Mouse (Mus musculus) mouse trophoblast stem cell (cell line): ENCODE results near the gene Pnma1.

ENCODE experiments used
- in situ Hi-C, 2 experiments: fragments of 300-500 bp; cut with MseI, MboI; formaldehyde crosslinking; loops; 2 replicates in 1 of 2; 3 replicates in 1 of 2; pipeline ENCODE4 v1.15.1; 2025

Pnma1 gene

DNA sequence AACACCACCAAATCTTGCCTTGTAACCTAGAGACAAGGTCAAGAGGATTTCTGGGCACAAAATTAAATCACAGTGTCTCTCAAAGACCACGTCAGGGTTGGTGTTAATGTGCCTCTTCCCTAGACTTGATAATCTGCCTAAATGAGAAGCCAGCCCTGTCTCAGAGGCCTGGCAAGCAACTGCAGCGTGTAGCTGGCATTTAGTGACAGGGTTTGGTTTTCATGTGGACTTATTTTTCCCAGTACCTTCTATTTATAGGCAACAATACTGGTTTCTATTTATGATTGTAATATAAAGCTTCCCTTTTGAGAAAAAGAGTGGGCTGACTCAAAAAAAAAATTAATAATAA, 7.2 kb upstream of the Pnma1 start:
- in situ Hi-C loops = no loop called here

DNA sequence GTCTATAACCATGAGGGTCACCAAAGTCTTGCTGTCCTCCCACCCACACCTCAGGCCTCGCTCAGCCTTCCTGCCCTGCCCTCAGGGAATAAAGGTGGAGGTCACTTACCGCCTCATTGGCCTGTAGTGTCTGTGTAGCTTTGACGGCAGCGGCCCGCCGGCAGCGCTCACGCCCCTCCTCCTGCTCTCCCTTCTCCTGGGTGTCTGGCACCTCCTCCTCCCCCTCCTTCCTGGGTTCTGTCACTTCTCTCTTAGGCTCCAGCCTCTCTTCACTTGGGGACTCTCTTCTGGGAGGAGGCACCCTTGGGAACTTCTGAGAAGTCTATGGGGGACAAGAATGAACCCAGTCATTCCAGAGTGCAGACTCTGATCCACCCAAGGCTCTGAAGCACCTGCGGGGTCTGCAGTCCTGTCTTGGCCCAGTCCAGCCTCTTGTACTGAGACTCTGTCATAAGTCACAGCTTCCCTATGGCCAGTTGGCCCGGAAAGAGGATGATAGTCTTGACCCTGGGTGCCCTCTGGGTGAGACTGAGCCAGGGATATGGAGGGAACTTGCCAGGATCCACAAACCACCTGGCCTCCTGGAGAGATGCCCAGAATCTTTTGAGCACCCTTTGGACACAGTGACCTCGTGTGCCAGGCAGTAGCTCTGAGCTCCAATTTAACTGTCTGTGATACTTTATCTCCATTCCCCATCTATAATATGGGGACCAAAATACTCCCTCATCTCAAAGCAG, 6.7 kb upstream of the Pnma1 start:
- in situ Hi-C loops = no loop called here

DNA sequence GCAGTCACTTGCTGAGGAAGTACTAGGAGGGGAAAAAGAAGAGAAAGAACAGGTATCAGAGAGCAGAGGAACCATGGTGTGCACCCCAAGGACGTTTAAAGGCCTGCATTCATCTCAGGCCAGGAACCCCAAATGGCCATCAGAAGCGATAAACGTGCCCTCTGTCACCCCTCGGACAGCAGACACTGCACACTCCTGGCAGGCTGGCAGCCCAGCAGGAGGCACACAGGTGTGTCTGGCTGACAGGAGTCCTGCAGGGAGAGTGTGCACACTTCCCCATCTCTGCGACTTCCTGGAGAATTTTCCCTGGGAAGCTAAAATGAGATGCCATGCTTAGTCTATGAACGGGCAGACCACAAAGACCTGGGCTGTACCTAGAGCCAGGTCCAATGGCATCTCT, 5.1 kb upstream of the Pnma1 start:
- in situ Hi-C loops = no loop called here

DNA sequence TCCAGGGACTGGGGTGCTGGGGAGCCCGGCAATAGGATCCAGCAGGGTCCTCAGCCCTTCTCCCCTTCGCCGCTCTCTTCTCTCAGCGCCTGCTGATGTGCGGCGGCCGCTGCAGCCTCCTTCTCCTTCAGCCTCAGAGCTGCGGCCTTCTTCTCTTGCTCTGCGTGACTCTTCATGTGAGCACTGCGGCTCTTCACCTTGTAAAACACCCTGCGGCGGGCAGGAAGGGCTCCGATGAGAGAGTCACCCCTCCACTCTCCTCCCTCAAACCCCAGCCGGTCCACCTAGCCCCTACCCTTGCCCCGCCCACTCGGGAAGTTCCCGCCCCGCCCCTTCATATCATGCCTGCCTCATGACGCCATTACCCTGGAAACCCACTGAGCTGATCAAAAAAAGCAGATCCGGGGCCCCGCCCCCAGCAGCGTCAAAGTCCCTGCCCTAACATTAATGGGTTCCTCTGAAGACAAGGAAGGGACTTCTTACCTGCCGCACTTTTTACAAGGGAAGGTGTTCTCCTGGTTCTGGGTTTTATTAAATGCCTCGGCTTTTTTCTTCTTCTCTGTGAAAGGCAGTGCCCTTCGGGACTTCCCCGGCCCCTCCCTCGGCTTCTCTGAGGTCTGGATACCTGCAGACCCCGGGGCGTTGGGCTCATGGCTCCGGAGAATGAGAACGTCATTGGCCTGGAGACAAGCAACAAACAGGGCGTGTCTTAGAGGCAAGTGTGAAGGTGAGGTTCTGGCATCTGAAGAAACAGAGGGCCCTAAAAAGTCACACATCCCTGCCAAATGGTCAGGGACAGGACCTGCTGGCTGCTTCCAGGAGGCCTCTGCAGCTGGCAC, 4.3 kb upstream of the Pnma1 start:
- in situ Hi-C loops = no loop called here

DNA sequence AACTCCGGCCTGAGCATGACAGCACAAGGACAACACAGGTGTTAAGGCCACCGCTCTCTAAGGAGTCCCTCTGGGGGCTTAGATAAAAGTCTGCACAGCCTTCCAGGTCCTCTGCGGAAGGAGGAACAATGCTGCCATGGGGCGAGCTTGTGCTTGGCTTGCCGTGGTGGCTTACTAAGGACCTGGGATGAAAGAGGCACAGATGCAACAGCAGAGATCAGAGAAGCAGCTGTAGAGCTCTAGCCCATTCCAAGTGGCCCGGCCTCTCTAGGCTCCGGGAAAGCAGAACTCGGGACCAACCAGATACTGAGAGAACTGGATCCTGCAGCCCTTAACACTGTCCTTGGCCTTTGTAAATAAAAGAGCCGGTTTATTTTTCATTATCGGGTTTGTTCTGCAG, 3.6 kb upstream of the Pnma1 start:
- in situ Hi-C loops = no loop called here

DNA sequence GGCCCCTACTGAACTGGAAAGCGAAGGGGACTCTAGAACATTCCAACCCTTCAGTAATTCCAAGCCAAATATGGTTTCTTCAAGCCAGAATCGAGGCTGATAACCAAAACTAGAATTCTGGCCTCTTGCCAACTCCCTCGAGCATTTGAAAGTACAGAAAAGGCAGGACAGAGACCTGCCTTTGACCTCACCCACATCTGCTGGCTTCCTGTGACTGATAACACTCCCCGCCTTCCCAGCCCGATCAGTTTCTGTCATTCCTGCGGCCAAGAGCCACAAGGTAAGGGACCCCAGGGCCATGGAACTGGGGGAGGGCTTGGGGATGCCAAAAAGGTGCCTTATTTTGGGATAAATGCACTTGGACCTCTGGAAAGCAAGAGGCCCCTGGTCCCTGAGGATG, 2.7 kb upstream of the Pnma1 start:
- in situ Hi-C loops = no loop called here

DNA sequence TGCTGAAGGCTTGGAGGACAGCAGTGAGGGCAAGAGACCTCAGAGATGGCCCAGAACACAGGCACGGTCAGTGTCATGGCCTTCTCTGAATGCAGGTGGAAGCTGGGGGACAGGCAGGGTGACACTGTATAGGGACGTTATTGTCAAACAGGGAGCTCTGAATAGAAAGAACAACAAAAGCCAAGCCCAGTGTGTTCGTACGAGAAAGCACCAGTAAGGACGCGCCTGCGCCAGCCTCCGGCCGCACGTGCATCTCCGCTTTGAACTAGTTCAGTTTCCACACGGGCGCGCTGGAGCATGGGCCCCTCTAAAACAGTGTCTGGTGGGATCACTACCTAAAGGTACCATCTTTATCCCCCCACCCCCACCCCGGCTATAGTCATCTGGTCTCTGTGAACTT, 1.7 kb upstream of the Pnma1 start:
- in situ Hi-C loops = no loop called here

DNA sequence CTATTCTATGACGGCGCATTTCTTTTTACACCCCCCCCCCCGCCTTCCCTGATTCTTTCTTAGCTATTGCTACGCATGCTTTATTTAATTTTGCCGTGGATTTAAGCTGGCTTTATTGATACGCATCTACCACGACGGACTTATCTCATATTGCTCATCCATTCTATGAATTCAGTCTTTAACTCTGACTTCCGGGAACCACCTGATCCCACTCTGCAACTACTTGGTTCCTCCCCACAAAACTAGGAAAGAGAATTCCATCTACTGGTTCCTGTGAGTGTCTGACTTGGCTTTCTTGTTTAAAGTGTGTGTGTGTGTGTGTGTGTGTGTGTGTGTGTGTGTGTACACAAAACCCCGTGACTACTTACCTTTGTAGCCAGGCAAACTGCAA, 328 bp upstream of the Pnma1 start:
- in situ Hi-C loops = no loop called here

DNA sequence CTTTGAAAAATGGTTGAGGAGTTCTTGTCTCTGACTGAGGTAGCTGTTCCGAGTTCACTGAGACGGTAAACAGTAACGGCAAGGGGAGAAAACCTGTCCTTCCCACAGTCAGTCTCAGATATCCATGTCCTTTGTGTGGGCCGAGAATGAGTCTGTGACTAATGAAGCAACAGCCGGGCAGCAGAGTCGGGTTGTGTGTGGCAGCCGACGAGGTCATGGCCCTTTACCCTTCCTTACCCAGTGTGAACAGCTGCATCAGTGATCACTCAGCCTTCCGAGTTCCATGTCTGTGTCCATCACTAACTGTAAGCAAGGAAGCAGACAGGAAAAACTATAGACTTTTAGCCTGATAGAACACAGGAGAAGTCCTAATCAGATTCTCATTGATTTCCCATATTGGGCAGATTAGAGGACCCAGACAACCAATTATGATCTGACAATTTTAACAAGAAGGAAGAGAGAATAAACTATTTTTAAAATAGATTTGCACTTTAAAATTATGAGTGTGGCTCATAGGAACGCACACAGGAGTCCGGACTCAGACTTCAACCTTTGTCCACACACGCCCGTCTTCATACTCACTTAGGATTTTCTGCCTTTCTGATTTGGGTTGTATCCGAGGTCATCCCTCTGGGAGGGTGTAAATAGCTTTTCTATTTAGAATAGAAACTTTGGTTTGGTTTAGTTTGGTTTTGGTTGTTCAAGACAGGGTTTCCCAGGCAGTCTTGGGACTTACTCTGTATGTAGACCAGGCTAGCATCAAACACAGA, 5.8 kb downstream of the Pnma1 start:
- in situ Hi-C loops = no loop called here

DNA sequence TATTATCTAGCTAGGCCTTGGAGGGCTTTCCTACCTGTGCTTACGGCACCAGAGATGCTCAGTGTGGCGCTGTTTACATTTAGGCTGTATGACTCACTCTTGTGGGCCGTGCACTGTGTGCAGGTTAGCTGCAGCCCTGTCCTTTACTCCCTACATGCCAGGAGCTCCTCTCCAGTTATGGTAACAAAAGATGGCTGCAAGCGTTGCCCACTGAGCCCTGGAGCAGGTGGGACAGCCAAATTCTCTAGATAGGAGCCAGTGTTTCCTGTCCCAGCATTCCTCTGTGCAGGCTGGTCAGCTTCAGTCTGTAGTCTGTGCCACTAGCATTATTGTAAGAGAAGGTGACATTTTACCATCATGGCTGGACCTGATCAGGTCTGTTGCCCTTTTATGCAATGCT, 7.0 kb downstream of the Pnma1 start:
- in situ Hi-C loops = no loop called here

DNA sequence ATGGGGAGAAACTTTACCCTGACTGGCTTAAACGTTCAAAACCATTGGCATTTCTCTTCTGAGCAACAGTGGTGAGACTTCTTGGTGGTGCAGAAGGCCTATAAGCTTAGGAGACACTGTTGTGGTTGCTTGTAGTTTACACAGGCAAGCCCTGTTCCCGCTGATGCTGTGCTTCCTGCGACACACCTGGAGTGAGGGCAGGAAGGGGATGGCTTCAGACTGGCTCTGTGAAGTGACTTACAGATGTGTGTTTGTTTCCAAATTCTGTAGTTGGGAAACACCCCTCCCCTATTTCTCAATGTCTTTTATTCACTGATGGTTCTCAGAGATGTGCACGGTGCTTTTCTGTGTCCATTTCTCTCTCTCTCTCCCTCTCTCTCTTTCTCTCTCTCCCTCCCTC, 8.2 kb downstream of the Pnma1 start:
- in situ Hi-C loops = no loop called here

DNA sequence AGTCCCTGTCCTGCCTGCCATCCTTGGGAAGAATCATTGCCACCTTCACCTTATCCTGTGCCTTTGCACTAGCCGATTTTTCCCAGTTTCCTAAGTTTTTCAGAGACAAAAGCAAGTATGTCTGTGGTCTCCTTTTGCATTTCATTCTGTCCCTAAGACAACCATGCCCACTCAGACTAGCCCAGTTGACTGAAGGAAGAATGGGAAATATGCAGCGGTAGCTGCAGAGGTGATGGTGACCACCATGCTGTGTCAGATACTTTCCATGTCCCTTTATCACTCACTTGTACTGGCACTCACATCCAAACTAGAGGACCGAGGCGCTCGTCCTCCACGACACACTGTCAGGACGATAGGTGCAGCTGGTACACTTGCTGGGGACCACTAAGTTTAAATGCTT, 11.2 kb downstream of the Pnma1 start:
- in situ Hi-C loops = no loop called here

DNA sequence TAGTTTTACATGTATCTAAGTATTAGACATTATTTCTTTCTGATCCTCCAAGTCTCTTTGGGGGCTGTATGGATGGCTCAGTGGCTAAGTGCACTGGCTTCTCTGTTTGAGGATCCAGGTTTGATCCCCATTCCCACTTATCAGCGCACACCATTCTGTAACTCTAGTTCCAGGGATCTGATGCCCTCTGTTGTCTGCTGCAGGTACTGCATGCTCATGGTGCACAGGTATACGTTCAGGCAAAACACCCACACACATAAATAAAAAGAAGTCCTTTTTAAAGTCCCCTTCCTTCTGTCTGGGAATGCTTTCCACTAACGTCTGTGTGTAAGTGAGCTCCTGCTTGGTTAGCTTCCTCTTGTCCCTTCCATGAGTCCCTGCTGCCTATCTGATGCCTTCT, 16.0 kb downstream of the Pnma1 start:
- in situ Hi-C loops = no loop called here

DNA sequence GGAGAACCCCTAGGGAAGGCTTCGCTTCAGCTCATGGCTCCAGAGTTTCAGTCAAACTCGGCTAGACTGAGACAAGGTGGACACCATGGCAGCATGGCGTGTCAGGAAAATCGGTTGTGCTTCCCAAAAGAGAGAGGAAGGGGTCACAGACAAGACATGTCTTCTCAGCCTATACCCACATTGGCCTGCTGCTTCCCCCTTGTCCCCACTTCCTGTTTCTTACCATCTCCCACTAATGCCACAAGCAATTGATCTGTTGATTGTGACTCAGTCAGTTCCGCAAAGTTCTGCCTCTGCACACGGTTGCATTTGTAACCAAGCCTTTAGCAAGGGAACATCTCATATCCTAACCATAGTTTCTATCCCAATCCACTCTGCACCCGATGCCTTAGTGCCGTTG, 18.4 kb downstream of the Pnma1 start:
- in situ Hi-C loops = no loop called here

DNA sequence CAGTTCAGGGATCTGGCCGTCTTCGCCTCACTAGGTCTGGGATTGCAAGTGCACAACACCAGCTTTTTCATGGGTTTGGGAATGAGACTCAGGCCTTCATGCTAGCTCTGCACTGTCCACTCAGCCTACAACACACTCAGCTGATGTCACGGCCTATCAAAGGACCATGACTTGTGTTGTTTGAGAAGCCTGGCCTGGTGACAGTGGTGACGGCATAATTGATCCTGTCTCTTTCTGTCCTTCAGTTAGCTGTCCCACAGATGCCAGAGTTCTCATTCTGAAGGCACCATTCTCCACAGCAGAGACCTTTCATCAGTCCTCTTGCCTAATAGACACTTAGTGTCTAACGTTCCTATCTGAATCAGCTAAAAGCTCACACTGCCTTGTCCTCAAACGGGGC, 19.7 kb downstream of the Pnma1 start:
- in situ Hi-C loops = no loop called here

DNA sequence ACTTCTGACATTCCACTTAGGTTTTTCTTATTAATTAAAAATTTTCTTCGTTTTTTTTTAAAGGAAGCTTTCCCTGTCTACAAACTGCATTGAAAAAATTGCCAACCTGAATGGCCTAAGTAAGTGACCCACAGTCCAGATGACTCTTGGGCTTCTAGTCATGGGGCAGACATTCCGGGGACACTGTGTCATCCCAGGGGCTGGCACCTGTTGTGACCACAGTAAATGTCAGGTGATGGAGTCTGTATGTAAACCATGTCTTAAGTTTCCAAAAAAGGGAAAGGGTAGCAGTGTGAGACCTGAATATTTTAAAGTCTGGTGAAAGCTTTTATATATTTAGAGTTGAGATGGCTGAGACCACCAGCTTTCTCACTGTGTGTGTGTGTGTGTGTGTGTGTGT, 21.4 kb downstream of the Pnma1 start:
- in situ Hi-C loops = no loop called here

DNA sequence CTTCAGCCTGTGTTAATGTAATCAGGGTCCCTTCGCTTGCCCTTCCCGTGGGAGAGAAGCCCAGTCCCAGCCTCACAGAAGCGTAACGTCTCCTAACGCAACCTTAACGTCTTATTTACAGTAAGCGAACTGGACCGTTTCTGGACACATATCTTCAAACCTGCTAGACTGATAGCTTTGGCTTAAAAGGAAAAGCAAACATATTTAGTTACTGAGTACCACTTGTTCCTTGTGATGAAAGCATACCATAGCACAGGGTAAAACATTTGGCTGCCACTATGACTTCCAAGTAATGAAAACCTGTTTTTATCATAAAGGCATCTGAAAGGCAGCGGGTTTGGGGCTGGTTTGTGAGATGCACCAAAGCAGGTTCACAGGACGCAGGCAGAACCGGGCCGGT, 22.4 kb downstream of the Pnma1 start:
- in situ Hi-C loops = no loop called here

DNA sequence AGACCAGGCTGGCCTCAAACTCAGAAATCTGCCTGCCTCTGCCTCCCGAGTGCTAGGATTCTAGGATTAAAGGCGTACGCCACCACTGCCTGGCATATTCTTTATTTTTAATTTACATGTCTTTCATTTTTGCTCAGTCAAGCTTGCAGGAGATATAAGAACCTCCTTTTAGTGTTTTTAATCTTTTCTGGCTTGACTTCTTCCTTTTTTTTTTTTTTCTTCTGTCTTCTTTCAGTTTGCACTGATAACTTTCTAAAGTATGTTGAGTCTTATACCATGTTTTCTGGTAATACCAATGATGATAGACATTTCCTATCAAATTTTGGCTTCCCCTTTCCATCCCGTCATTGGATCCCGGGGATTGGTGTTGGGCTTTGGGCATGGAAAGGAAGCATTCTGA, 28.7 kb downstream of the Pnma1 start:
- in situ Hi-C loops = no loop called here

DNA sequence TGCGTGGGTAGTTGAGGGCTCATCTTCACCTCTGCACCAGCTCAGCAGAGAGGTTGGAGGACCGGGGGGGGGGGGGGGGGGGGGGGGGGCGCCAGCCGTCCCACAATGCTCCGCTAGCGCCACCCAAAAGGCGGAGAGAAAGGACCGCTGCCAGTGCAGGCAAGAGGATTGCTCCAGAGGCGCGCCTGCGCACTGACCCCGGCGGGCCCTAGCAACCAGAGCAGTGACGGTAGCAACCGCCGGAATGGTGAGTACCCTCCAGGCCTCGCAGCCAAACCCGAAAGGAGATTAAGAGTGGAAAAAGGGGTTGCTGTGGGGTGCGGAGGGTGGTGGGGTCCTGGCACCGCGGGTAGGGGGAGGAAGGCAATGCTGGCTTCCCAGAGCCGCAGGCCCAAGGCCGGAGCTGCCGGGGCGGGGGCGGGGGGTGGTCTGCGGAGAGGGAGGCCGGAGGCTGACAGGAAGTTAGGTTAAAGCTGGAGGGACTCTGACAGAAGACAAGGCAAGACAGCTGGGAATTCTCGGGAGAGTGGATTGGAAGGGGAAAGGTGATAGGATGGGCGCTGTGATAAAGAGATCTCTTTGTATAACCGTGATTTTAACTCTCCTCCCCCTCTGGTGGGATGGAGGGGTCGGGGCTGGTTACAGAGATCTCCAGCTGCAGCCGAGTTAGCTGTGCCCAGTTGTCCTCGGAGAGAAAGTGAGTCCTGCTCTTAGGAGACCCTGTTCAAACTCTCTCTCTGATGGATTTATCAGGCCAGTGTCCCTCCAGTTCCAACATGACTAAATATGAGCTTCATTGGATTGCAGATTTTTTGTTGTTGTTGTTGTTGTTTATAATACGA, 33.9 kb downstream of the Pnma1 start, which contains the start of gene Dnal1:
TSS of gene Dnal1 (plus strand) at position 214 of the 842 bp plus-strand sequence.
- in situ Hi-C loops = no loop called here

DNA sequence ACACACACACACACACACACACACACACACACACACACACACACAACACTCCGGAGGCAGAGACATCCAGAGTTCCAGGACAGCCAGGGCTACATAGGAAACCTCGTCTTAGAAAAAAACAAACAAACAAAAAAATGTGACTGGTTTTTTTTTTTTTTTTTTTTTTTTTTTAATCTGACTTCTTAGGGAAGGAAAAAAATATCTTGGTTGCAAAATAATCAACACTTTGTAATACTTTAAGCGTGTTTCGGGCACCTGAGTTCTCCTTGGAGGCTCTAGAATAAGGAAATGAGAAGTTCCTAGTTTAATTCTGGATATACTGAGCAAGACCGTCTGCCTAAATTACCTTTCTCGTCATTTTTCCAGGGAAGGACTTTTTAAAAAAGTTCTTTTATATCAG, 34.6 kb downstream of the Pnma1 start:
- in situ Hi-C loops = no loop called here

DNA sequence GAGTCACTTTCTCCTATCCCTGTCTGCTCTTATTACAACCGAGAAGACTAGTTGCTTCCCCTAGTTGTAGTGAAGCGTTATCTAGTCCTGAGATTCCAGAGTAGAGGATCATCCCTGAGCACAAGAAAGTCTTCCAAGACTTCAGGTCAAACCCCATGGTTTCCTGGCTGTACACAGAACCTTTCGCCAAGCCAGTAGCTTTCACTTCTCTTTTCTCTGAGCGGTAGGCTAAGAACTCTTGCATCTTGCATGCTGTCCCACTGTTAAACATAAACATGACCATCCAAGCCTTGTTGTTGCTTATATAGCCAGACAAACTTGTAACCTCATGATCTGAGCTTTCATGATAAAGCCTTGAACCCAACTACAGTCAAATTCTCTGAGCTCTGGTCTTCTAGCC, 37.5 kb downstream of the Pnma1 start:
- in situ Hi-C loops = no loop called here

DNA sequence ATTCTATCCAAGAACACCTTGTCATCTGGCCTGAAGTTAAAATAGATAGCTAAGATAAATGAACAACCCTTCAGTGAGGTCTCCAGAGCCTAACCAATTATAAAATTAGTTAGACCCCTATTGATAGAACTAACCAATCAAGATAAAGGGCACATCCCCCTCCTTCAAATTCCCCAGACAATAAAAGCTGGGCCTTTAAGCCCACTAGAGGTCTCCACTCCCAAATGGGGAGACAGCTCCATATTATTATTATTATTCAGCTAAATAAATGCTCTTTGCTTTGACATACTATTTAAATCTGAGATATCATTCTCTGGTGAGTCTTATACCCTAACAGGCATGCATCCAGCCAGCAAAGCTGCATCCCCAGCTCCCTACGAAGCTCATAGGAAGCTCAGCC, 38.4 kb downstream of the Pnma1 start:
- in situ Hi-C loops = no loop called here
